Comparison of ENCODE assay signal across 8 mouse cellular contexts in genomic region chr5:144769067-144769482, GRCm38 (mm10). TPM values are rescaled to one million over a fixed set of nuclear protein-coding genes. Genes with fewer than 3 reads are reported as not detected.
DNase-seq lines count a peak whose midpoint lies in the region; ATAC-seq and TF ChIP-seq lines count a peak whose summit lies in the region.

No protein-coding gene starts in this region.

- peak overlapping the region; percentile 96 for H3K4me3 ChIP-seq in kidney, adult 2 months (ENCODE audit: insufficient read depth, low read depth, low read length)
- peak overlapping the region; percentile 75 for H3K4me3 ChIP-seq in forebrain, embryonic 14.5 days (ENCODE audit: low read depth, low read length)

- H3K27me3 ChIP-seq in kidney, adult 2 months (replicated peaks; ENCODE audit: control insufficient read depth, insufficient read depth, low read length), result no peaks in the 10 kb centered on the region
- H3K27me3 ChIP-seq in Patski, result peaks cover 4% of the 10 kb centered on the region
- H3K27me3 ChIP-seq in forebrain, embryonic 14.5 days (replicated peaks; ENCODE audit: control insufficient read depth, insufficient read depth, low read length), result no peaks in the 10 kb centered on the region

- POLR2A ChIA-PET in Patski (lab: Charles Lee), result no interaction called here

- in situ Hi-C loops in Patski (cut with MboI; ENCODE audit: low pct_unique_long_range_greater_than_20kb), result no loop called here

- no peak for TF ChIP-seq POLR2A in kidney, adult 2 months (IDR thresholded peaks at IDR 0.05; ENCODE audit: low read depth, low read length)

- ATAC-seq in Patski, result peak; percentile 9
- peak; percentile 11; the same call in 1 of the 2 replicates for ATAC-seq in forebrain, embryonic 14.5 days
- peak; percentile 35 for ATAC-seq in megakaryocyte-erythroid progenitor cell, adult 5-6 weeks (replicated peaks; ENCODE audit: low FRiP score, low TSS enrichment, poor library complexity, severe bottlenecking)

- peak overlapping the region; percentile 89 for H3K4me2 ChIP-seq in forebrain, embryonic 14.5 days (ENCODE audit: low read length)

- H3K36me3 ChIP-seq in kidney, adult 2 months (ENCODE audit: control insufficient read depth, insufficient read depth, low read length), result no peaks in the 10 kb centered on the region
- H3K36me3 ChIP-seq in forebrain, embryonic 14.5 days (ENCODE audit: control insufficient read depth, insufficient read depth, low read length), result peaks cover 25% of the 10 kb centered on the region

- H3K27ac ChIP-seq in kidney, adult 2 months (ENCODE audit: insufficient read depth, low read depth, low read length), result no peak overlapping the region
- peak overlapping the region; percentile 97; the same call in 1 of the 2 replicates for H3K27ac ChIP-seq in forebrain, embryonic 14.5 days (ENCODE audit: low read depth, low read length)

- H3K4me1 ChIP-seq in kidney, adult 2 months (ENCODE audit: control insufficient read depth, insufficient read depth, low read length), result peaks cover 5% of the 10 kb centered on the region; the same call in 1 of the 2 replicates
- peaks cover 9% of the 10 kb centered on the region for H3K4me1 ChIP-seq in forebrain, embryonic 14.5 days (ENCODE audit: control insufficient read depth, insufficient read depth, low read length)

- no peaks in the 10 kb centered on the region for H3K9me3 ChIP-seq in forebrain, embryonic 14.5 days (replicated peaks; ENCODE audit: control insufficient read depth, low read length)

- CTCF ChIA-PET in Patski (lab: Charles Lee), result interaction anchor here (0.6 to 2.1 kb wide), 9 partner anchors 8 to 647 kb away, joined by 3 to 17 read pairs (median 6); no protein-coding TSS in a partner anchor

- 12% methylated on average over 8 of the region's 8 CpGs for WGBS in kidney, adult 2 months
- WGBS in forebrain, embryonic 14.5 days, result 31% methylated on average over 8 of the region's 8 CpGs

- H3K9ac ChIP-seq in forebrain, embryonic 14.5 days (ENCODE audit: low read length), result peak overlapping the region; percentile 90

- TF ChIP-seq CTCF in kidney, adult 2 months (conservative IDR thresholded peaks at IDR 0.05; ENCODE audit: insufficient read depth, insufficient read length, low read depth, low read length), result no peak
- TF ChIP-seq CTCF in Patski (IDR thresholded peaks at IDR 0.05), result no peak

- no peak for DNase-seq in kidney, adult 2 months
- no peak for DNase-seq in kidney, postnatal 4 days
- no peak for DNase-seq in Patski (ENCODE audit: low read depth, low spot score)
- DNase-seq in forebrain, embryonic 14.5 days (ENCODE audit: low spot score), result peak; percentile 12
- DNase-seq in B cell, adult 2 months, result no peak
- no peak for DNase-seq in frontal cortex, postnatal 36 days (ENCODE audit: low spot score in 2 of 2)
- DNase-seq in spleen, postnatal 36 days (ENCODE audit: low spot score in 2 of 2), result no peak

RNA-seq across cellular contexts. Expression of gene Trrap, which starts 1.5 kb away (rescaled TPM):
- 71.7 and 79.7 TPM in 2 replicates for polyA plus RNA-seq in kidney, adult 2 months (2012; rRNA removed)
- polyA plus RNA-seq in Patski (2021), result 76.0 TPM
- 54.0 and 63.6 TPM in 2 replicates for polyA plus RNA-seq in forebrain, embryonic 14.5 days (2014; fragmentation: Nextera tagmentation; extraction: Ambion mirVana)
- total RNA-seq in megakaryocyte-erythroid progenitor cell, adult 5-6 weeks (2014; fragmentation: Nextera tagmentation), result 77.8 and 124 TPM in 2 replicates
- 33.5 and 40.3 TPM in 2 replicates for total RNA-seq in megakaryocyte-erythroid progenitor cell, adult 5-6 weeks (2017)

RNA-seq across cellular contexts. Expression of gene Tmem130, which starts 7.5 kb away (rescaled TPM):
- polyA plus RNA-seq in kidney, adult 2 months (2012; rRNA removed), result 0.26 and 0.55 TPM in 2 replicates
- polyA plus RNA-seq in Patski (2021), result 0.09 TPM
- polyA plus RNA-seq in forebrain, embryonic 14.5 days (2014; fragmentation: Nextera tagmentation; extraction: Ambion mirVana), result 108 and 139 TPM in 2 replicates
- total RNA-seq in megakaryocyte-erythroid progenitor cell, adult 5-6 weeks (2014; fragmentation: Nextera tagmentation), result 0.22 and 1.2 TPM in 2 replicates
- 0.23 and 0.75 TPM in 2 replicates for total RNA-seq in megakaryocyte-erythroid progenitor cell, adult 5-6 weeks (2017)

Comparison
In these comparisons a context has a peak if more than half of its experiments do, and no peak if none do; other contexts are left out.
1. RNA of gene Tmem130, which starts 7.5 kb away (polyA plus RNA-seq): 108 to 139 TPM in forebrain, embryonic 14.5 days; 0.26 to 0.55 TPM in kidney, adult 2 months and 0.09 TPM in Patski (single experiment); every median in the first group is over 10 times any median in the second.
2. Peak in every context shown above with its lines, with median percentiles within 50 percentile points of each other: ATAC-seq.